Mouse (Mus musculus) granulocyte monocyte progenitor cell, adult 5-6 weeks (primary cell): ENCODE measurements around the gene Slc17a2. TPM values are rescaled to one million over a fixed set of nuclear protein-coding genes. Genes with fewer than 3 reads are reported as not detected.

Source experiments
- ATAC-seq: replicated peaks from 2 replicates; pipeline ENCODE4 v1.8.0; 2016; ENCODE audit warnings: mild to moderate bottlenecking, moderate TSS enrichment, inconsistent platforms; ENCODE audit not compliant: poor library complexity, severe bottlenecking
- total RNA-seq, 2 experiments: library from RNA; stranded (forward) in 1 of 2; stranded (reverse) in 1 of 2; fragments of 200-712, 200-1000 nt in 1 of 2; fragments of >200 nt in 1 of 2; fragmentation: Nextera tagmentation in 1 of 2; gene quantifications; 2 replicates each; pipeline ENCODE4 v1.2.3; 2014 to 2017

Slc17a2 gene
- total RNA-seq, 2 experiments from 2014 or later = not detected

DNA sequence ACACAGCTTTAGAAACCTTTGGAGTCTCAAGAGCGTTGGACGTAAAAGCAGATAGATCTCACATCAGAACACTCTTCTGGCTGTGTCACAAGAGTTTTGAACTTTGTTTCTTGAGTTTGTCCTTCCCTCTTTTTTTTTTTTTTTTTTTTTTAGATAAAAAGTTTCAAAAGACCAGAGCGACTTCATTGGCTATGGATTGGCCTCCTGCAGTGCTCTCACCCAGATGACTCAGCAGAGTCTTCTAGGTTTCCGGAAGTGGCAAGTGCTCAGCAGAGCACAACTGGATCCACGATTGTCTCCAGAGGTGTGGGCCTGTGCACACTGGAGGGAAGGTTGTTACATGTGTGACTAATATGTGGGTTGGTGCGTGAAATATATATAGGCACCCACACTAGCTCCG, 28.5 kb upstream of the Slc17a2 start:
- ATAC-seq = peak; percentile 95

DNA sequence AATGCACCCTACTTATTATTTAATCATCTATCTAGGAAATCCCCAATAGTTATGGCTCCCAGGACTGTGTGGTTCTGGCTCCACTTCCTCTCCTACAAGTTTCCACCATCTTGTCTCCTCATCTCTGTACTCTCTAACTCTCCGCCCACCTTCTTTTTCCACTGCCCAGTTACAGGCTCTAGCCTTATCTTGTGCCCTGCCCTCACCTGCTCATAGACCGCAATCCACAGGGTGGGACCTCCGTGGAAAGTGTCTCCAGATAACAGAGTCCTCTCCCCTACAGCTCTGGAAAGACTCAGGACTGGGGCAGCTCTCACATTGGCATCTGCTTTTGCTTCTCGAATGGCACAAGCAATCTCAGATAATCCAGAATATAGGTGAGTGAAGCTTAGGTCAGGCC, 27.8 kb upstream of the Slc17a2 start:
- no peak for ATAC-seq

DNA sequence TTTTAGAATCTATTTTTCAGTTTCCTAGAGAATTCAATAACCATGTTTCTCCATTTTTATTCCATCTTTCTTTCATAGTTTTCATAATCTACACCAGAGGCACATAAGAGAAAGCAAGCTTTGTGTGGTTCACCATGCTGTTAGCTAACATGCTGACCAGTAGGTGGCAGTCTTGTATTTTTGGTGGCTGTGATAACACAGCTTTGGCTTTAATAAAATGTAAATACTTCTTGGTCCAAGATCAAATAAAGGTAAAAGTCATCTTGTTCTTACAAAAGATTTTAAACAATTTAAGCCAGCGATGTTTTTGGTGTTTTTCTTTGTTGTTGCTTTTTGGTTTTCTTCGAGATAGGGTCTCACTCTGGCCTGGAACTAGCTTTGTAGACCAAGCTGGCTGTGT, 14.3 kb upstream of the Slc17a2 start:
- peak; percentile 63 for ATAC-seq

DNA sequence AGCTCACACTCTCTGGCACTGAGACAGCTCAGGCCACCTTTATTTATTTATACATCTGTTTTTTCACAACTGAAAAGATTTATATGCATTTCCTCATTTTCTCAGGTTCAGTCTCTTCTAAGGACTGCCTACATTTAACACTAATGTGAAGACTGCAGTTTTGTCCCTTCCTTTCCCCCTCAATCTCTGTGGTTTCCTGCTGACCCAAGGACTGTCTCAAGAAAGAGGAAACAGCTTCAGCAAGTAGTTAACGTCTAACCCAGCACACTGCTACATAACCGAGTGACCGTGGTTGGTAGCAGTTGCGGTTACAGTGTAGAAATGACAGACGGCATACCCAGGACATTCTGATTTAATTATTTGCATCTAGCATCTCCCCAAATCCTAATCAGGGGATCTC, 7.4 kb upstream of the Slc17a2 start:
- peak; percentile 99 for ATAC-seq

DNA sequence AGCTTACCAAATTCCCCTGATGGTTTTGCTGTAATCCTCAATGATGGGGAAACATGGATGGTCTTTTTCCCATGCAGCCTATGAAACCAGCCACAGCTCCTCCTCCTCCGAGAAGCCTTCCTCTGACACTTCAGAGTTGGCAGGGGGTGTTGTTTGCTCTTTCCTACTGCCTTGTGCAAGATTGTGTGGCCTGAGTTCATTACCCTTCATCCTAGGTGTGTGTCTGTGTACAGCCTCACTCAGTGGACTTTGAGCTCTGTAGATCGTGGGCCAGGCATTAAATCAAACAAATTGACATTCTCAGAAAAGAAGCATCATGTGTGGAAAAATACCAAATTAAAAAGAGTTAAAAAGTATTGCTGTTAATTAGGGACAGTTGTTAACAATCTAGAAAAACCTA, 2.3 kb upstream of the Slc17a2 start:
- no peak for ATAC-seq

DNA sequence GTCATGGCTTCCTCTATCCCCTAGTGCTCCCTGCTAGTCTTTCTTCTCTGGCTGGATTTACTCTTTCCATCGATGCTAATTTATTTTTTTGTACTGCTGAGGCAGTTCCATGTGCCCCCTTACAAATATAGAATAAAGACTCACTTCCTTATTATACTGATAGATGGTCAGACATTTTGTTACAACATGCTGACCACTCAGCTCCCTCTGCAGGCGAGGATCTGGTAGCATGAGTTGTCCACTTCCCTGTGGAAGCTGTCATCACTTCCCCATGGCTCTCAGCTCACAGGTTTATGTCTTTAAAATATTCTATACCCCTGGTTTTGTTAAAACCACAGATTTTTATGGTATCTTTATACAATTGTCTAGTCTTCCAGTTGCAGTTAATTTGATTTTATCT, 9.4 kb downstream of the Slc17a2 start:
- ATAC-seq = peak; percentile 99

DNA sequence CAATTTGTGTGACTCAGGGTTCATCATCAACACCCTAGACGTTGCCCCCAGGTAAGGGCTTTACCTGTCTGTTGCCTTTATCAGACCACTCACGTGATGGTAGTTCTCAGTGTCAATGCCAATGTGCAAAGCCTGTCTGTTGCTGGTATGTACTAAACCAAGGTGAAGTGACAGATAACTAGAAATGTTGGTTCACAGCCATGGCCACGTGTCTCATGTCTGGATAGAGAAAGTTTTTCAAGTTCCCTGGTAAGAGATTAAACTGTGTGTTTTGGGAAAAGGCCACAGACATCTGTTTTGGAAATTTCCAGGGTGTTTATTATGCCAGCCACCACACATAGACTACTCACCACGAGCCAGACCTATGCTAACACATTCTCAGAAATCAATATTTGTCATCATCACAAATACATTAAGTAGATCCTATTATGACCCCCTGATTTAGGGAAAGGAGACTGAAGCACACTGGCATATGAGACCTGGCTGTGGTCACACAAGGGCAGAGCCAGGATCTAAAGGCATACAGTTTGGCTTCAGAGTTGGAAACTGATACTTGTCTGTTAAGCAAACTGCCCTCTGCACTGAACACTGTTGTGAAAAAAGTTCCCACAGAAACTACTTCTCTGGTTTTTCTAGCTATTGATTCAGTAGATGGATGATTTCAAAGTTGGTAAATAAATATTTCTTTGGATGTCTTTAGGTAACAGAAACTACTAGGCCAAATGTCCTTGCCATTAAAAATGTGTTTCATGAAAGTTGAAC, 13.6 kb downstream of the Slc17a2 start:
- ATAC-seq = no peak

DNA sequence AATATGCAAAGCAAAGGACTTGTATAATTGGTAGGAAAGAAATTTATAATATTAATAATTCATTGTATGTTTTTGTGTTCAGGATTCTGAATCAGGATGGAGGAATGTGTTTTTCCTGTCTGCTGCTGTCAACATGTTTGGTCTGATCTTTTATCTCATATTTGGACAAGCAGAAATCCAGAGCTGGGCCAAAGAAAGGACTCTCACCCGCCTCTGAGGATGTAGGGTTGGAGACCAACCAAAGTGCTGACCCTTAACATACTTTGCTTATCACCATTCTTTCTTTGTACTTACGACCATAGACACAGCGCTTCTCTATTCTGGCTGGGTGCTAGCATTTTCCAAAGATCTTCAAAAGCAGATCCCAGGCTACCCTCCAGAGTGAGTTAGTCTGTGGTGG, 15.4 kb downstream of the Slc17a2 start:
- no peak for ATAC-seq

DNA sequence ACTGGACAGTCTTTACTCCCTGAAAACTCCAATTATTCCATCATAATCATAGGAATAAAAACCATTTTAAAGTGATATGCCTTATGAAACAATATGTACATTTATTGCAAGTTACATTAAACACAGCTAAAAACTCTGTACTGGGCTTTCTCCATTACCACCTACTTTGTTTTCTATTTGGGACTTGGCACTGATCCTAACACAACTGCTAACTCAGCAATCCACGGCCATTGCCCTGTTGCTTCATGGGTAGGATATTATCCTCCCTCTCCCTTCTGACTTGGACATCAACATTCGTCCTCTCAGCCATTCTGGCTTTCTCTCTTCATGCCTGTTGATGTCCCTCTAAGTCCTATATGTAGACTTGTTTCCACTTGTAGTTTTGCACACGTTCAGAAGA, 19.8 kb downstream of the Slc17a2 start:
- ATAC-seq = no peak

DNA sequence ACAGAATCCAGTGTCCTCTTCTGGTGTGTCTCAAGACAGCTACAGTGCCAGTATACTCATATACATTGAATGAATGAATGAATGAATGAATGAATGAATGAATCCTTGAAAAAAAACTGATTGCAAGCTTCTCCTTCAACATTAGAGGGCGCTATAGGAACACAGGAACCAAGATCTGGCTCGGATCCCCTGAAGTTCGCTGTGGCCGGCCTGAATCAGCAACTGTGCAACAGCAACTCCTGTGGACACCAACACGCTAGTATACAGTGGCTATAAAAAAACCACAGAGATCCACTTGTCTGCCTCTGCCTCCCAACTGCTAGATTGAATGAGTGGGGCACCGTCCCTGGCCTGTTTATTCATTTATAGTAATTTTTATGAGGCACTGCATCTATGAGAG, 26.3 kb downstream of the Slc17a2 start:
- ATAC-seq = peak; percentile 88

DNA sequence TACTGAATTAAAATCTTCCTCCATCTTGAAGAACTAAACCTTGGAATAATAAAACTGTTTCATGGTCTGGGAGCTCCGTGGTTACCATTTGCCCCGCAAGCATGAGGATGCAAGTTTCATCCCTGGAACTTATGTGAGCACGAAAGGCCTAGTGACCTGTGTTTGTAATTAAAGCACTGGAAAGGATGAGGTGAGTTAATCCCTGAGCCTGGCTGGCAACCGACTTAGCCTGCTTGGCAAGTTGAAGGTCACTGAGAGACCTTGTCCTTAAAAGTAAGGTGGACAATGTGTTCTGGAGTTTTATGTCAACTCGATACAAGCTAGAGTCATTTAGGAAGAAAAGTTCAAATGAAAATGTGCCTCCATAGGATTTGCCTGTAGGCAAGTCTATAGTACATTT, 28.0 kb downstream of the Slc17a2 start:
- no peak for ATAC-seq

DNA sequence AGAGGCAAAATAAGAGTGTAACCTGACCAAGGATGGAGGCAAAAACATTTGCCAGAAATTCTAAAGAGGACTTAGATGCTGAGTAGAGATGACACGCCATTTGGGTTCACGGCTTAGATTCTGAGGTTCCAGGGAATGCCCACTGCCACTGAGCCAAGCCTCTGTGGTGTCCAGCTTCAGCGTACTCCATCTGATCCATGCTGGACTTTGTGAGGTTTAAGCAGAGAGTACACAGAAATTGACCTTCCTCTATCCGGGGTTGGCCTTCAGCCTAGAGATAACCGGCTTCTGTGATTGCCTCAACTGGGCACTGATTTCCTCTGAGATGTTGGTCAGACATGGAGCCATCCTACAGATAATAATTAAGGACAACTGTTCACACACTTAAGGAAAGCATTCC, 29.8 kb downstream of the Slc17a2 start:
- no peak for ATAC-seq

DNA sequence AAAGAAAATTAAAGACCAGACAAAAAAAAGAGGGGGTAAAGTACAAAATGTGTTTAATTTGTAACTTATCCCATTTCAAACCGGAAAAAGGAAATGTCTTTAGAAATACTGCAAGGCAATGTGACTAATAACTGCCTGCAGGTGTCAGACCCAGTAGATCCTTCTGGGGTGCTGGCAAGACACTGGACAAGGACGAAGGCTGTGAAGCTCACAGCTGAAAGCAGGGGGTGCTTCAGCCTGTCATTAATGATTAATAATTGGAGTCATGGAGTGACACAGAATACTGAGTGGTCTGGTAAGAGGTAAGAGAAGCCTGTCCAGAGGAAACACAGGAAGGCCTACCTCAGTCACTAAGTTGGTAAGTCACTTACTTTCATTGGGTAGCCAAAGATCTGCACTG, 32.5 kb downstream of the Slc17a2 start, which contains the start of gene Slc17a3:
Gene Slc17a3 (plus strand): TSS at position 127 of the 400 bp plus-strand sequence.
- ATAC-seq = no peak

DNA sequence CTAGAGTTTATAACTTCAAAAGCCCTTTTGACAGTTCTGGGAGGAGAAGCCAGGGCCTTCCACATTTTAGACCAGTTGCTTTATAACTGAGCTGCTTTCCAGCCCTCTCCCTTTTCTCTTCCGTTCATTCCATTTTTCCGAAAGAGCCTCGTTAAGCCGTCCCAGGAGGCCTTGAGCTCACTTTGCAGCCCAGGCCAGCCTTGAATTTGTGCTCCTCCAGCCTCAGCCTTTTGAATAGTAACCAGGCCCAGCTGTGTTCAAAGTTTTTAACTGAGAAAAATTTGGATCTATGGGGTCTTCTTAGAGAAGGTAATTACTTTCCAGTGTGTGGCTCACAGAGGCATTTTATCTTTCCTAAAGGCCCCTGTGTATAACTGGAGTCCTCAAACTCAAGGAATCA, 39.1 kb downstream of the Slc17a2 start:
- ATAC-seq = no peak

DNA sequence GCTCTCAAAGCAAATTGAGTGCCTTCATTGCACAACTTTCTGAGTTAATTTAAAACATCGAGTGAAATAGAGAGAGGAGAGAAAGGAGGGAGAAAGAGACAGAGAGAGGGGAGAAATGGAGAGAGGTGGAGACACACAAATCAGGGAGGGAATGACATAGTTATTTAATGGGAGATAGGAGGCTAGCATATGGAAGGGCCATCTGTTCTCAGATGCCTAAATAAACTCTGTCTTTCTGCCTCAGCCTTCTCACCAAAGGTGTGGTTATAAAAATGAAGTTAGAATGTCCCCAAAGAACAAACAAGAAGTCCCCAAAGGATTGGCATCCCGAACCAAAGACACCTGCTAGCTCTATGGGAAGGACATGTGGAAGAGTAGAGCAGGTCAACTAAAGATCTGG, 42.5 kb downstream of the Slc17a2 start:
- no peak for ATAC-seq

DNA sequence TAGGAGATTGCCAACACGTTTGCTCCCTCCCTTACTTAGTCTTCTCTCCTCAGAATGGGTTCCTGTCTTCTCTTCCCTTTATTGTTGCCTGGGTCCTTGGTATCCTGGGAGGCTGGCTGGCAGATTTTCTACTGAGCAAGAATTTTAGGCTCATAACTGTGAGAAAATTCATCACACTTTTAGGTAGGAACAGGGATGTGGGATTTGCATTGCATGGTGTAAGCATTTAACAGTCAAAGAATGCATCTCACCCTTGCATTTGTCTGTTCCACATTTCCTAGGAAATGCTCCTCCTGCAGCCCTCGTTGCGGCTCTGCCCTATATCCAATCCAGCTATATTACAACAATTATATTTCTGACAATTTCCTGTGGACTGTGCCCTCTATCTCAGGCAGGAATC, 49.6 kb downstream of the Slc17a2 start:
- no peak for ATAC-seq

DNA sequence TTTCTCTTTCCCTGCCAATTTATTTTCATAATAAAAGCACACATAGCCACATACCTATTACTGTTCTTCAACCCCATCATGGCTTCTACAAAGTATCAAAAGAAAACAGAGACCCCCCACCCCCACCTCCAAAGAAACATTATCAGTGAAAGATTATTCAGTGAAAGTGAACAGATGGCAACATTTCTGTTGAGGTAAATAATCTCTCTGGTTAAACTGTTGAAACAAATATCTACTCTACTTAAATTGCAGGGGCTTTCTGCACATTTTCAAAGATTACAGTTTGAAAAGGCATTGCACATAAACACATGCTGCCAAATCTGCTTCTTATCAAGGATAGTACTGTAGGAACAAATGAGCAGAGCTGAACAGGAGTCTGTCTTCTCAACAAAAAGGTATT, 55.0 kb downstream of the Slc17a2 start:
- no peak for ATAC-seq

DNA sequence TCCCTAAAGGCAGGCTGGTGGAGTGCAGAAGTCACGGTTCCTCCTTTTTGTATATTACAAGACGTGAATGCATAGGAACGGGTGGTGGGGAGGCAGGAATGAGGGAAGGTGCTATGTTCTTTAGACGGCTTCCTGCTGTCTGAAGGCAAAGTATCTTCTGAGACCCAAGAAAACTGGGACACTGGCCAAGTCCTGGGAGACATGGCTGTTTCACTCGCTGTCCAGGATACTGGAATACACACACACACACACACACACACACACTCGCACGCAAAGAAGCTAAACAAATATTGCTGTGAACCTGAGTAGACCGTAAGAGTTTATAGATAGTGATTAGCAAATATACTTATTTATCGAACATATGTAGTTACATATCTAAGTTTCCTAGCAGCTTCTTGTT, 57.9 kb downstream of the Slc17a2 start:
- ATAC-seq = no peak

DNA sequence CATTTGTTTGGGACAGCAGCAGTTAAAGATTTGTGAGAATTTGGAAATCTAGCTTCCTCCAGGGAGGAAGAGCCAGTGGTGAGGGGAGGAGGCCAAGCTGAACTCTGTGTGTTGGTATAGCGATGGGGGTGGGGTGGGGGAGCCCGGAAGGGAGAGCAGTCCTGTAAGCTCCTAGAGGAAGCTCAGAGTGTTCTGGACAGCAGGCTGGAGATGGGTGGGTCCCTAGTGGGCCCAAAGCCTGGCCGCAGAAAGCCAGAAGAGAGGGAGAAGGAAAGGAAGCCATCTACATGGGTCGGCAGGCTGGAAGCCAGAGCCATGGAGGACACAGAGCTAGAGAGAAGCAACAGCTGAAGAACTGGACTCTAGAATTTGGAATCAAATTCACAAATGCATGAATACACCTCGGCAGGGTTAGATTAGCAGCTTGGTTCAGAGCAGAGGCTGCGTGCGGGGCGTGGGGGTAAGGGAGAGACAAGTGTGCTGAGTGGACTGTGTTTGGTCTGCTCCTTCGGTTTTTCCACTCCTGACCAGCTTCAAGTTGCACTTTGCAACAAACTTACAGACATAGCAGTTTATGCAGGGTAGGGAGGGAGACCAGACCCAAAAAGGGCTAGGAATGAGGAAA, 59.4 kb downstream of the Slc17a2 start:
- no peak for ATAC-seq

DNA sequence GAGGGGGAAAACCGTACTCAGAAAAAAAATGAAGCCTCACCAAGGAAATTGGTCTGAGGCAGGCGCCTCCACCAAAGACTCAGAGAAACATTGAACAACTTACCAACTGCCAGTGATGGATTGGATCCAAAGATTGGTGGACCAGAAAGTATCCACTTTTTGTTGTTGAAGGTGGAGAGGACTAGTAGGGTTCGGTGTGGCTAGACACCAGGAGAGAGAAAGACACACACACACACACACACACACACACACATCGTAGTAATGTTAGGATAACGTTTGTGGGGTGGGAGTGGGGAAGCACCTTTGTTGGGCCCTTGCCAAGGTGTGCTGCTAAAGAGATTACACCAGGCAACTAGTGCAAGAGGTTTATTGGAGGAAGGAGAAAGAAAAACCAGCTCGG, 60.2 kb downstream of the Slc17a2 start:
- ATAC-seq = no peak

DNA sequence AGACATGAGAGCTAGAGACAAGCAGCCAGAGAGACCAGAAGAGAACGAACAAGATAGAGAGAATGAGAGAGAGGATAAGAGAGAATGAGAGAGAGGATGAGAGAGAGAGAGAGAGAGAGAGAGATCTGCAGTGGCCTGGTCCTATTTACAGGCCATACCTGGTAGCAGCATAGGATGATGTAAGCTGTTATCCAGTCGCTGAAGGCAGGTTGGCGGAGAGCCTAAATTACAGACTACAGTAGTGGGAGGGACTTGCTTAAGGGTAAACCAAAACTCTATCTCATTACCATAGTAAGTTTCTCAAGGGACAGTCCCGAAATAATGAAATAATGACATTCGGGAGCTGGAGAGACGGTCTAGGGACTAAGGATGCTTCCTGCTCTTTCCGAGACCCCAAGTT, 60.6 kb downstream of the Slc17a2 start, which contains the start of gene Slc17a1:
Gene Slc17a1 (plus strand): TSS at position 346 of the 400 bp plus-strand sequence.
- no peak for ATAC-seq
